ENCODE assay signal across 1 mouse cellular context in the genomic region with DNA sequence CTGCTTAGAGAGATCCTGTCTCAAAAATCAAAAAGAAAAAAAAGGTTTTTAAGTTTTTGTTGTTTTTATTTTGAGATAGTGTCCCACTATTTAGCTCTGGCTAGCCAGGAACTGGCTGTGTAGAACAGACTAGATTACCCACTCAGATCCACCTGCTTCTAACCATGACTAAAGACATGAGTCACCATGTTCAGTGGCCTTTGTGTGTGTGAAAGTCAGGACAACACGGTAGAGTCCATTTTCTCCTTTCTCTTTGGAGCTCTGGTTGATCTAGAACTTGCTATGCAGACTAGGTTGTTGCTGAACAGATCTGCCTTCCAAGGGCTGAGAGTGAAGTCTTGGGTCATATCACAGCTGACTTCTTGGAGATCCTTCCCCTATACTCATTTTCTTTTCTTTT.
TF ChIP-seq lines count a peak whose summit lies in the region.

No protein-coding gene starts in this region.

TF ChIP-seq in MEL, 35 proteins besides CTCF, POLR2A, EP300 and RAD21:
- TF ChIP-seq MYB (IDR thresholded peaks at IDR 0.05; ENCODE audit: low read depth, low read length): no peak
- no peak for TF ChIP-seq MAFK (IDR thresholded peaks at IDR 0.05; ENCODE audit: borderline replicate concordance, low read depth, low read length)
- TF ChIP-seq CHD2 (IDR thresholded peaks at IDR 0.05; ENCODE audit: low read length): no peak
- no peak for TF ChIP-seq MEF2A (IDR thresholded peaks at IDR 0.05; ENCODE audit: extremely low read depth, insufficient replicate concordance, low read depth, low read length, poor library complexity, severe bottlenecking)
- no peak for TF ChIP-seq UBTF (IDR thresholded peaks at IDR 0.05; ENCODE audit: borderline replicate concordance, insufficient read depth, low read depth, low read length)
- no peak for TF ChIP-seq SIN3A (IDR thresholded peaks at IDR 0.05; ENCODE audit: low read length)
- no peak for TF ChIP-seq POLR2AphosphoS5 (IDR thresholded peaks at IDR 0.05; ENCODE audit: borderline replicate concordance, low read depth, low read length)
